Comparison of ENCODE assay signal across 31 mouse cellular contexts in the genomic region with DNA sequence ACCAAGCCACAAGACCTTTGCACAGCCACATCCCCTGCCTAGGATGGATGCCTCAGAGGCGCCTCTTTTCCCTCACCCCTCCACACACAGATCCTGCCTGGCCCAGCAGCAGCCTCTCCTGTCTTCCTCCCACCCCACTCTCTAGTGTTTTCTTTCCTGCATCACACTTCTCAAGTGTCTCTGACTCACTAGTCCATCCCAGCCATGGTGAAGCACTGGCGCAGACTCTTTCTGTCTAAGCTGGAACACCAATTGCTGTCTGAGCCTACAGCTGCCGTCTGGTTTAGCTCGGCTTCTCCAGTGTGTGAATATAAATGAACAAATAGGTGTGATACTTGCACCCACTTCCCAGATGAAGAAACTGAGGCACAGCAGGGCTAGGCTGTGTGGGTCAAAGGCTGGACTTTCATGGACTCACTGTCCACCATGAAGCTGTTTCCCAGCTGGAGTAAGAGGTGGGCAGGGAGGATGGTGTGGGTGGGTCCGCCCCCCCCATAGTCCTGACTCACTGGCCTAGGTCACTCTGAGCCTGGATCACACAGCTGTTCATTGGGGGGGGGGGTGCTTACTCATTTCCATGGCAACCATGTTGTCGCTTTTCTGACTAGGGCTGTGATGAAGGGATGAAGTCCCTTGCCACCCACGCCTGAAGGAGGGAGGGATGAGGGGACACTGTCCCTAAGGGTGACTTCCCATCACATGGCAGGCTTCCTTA. TPM values are rescaled to one million over a fixed set of nuclear protein-coding genes. Genes with fewer than 3 reads are reported as not detected.
DNase-seq lines count a peak whose midpoint lies in the region; ATAC-seq and TF ChIP-seq lines count a peak whose summit lies in the region.
"Had no signal": no experiment of that assay in that cellular context is flagged by ENCODE, and none has a peak within 500 bp of the region (broad histone marks: within the 10 kb centered on the region; RNA-seq: fewer than 3 reads in every experiment).

No protein-coding gene starts in this region.

- H3K9ac ChIP-seq in kidney, postnatal 0 days (ENCODE audit: low read depth, low read length), result no peak overlapping the region
- H3K9ac ChIP-seq in midbrain, embryonic 13.5 days (replicated peaks), result no peak overlapping the region
- H3K9ac ChIP-seq in midbrain, embryonic 15.5 days, result no peak overlapping the region
- H3K9ac ChIP-seq: heart, embryonic 15.5 days; hindbrain, embryonic 15.5 days; neural tube, embryonic 13.5 days had no signal

- H3K9me3 ChIP-seq in kidney, postnatal 0 days (replicated peaks; ENCODE audit: low read length), result peaks cover 12% of the 10 kb centered on the region
- peaks cover 25% of the 10 kb centered on the region for H3K9me3 ChIP-seq in midbrain, embryonic 13.5 days
- peaks cover 6% of the 10 kb centered on the region; the same call in 1 of the 2 replicates for H3K9me3 ChIP-seq in midbrain, embryonic 15.5 days
- H3K9me3 ChIP-seq: hindbrain, embryonic 15.5 days had no signal

- no peak for TF ChIP-seq CTCF in kidney, postnatal 0 days (IDR thresholded peaks at IDR 0.05; ENCODE audit: low read depth)

- H3K36me3 ChIP-seq in kidney, postnatal 0 days (ENCODE audit: insufficient read depth, low read length), result no peaks in the 10 kb centered on the region
- no peaks in the 10 kb centered on the region for H3K36me3 ChIP-seq in midbrain, embryonic 13.5 days
- no peaks in the 10 kb centered on the region for H3K36me3 ChIP-seq in midbrain, embryonic 15.5 days (replicated peaks)
- H3K36me3 ChIP-seq: embryonic facial prominence, embryonic 10.5 days; heart, embryonic 15.5 days; hindbrain, embryonic 15.5 days; neural tube, embryonic 13.5 days had no signal

- H3K4me1 ChIP-seq in kidney, postnatal 0 days (replicated peaks; ENCODE audit: insufficient read depth, low read length), result no peaks in the 10 kb centered on the region
- H3K4me1 ChIP-seq in midbrain, embryonic 13.5 days (replicated peaks), result peaks cover 25% of the 10 kb centered on the region
- peaks cover 22% of the 10 kb centered on the region for H3K4me1 ChIP-seq in midbrain, embryonic 15.5 days
- H3K4me1 ChIP-seq: heart, embryonic 15.5 days had no signal

- no peaks in the 10 kb centered on the region for H3K27me3 ChIP-seq in kidney, postnatal 0 days (ENCODE audit: insufficient read depth, low read length)
- no peaks in the 10 kb centered on the region for H3K27me3 ChIP-seq in midbrain, embryonic 13.5 days
- no peaks in the 10 kb centered on the region for H3K27me3 ChIP-seq in midbrain, embryonic 15.5 days (replicated peaks)
- H3K27me3 ChIP-seq: heart, embryonic 15.5 days; hindbrain, embryonic 15.5 days; neural tube, embryonic 13.5 days had no signal

- WGBS in kidney, postnatal 0 days, result 82% methylated on average over 7 of the region's 7 CpGs
- 85% methylated on average over 7 of the region's 7 CpGs for WGBS in midbrain, embryonic 13.5 days
- 80% methylated on average over 7 of the region's 7 CpGs for WGBS in midbrain, embryonic 15.5 days

- H3K27ac ChIP-seq in kidney, postnatal 0 days, result no peak overlapping the region
- H3K27ac ChIP-seq in midbrain, embryonic 13.5 days, result 0 out of 2 replicates have a peak overlapping the region, but pooled peaks have one; percentile 5
- no peak overlapping the region for H3K27ac ChIP-seq in midbrain, embryonic 15.5 days
- H3K27ac ChIP-seq: embryonic facial prominence, embryonic 10.5 days; heart, adult 2 months; heart, embryonic 15.5 days; hindbrain, embryonic 15.5 days; macrophage; neural tube, embryonic 13.5 days had no signal

- no peak overlapping the region for H3K4me2 ChIP-seq in kidney, postnatal 0 days (ENCODE audit: low read length)
- no peak overlapping the region for H3K4me2 ChIP-seq in midbrain, embryonic 13.5 days (replicated peaks)
- no peak overlapping the region for H3K4me2 ChIP-seq in midbrain, embryonic 15.5 days
- H3K4me2 ChIP-seq: heart, embryonic 15.5 days; hindbrain, embryonic 15.5 days; neural tube, embryonic 13.5 days had no signal

- no peak for DNase-seq in kidney, postnatal 0 days (ENCODE audit: low spot score)
- no peak for DNase-seq in kidney, adult 18-20 months
- DNase-seq in brain, adult 2 months (ENCODE audit: low read depth, low spot score), result peak; percentile 92
- peak; percentile 64 to 75 for DNase-seq in right cerebral cortex, postnatal 36 days (ENCODE audit: low spot score in 2 of 2)
- no peak for DNase-seq in lung, postnatal 4 days
- DNase-seq: adrenal gland, postnatal 25 days; cerebellum, adult 11 months; cerebellum, adult 9-11 months; gastrocnemius, postnatal 14 days; heart, adult 2 months; heart, postnatal 36 days; kidney, adult 8-10 months; kidney, postnatal 25 days; midbrain, embryonic 14.5 days; spleen, adult 18-20 months had no signal

- H3K4me3 ChIP-seq in kidney, postnatal 0 days (replicated peaks; ENCODE audit: low read depth, low read length), result no peak overlapping the region
- no peak overlapping the region for H3K4me3 ChIP-seq in midbrain, embryonic 13.5 days (replicated peaks)
- H3K4me3 ChIP-seq in midbrain, embryonic 15.5 days, result no peak overlapping the region
- H3K4me3 ChIP-seq: embryonic facial prominence, embryonic 10.5 days; heart, adult 2 months; heart, embryonic 15.5 days; hindbrain, embryonic 15.5 days; neural tube, embryonic 13.5 days had no signal

- ATAC-seq in kidney, postnatal 0 days (replicated peaks; ENCODE audit: low FRiP score, low read depth), result 0 out of 2 replicates have a peak, but pooled peaks have one; percentile 4
- ATAC-seq in midbrain, embryonic 13.5 days, result no peak
- ATAC-seq in midbrain, embryonic 15.5 days (replicated peaks), result no peak
- no peak for ATAC-seq in cerebellum, adult (ENCODE audit: insufficient number of reproducible peaks, low FRiP score, low TSS enrichment)
- ATAC-seq: CD4-positive, CD25-positive, alpha-beta regulatory T cell, adult 4 months had no signal

RNA-seq across cellular contexts. Expression of a gene that starts 14.3 kb away (rescaled TPM):
- 44.7 and 45.3 TPM in 2 replicates for polyA plus RNA-seq in kidney, postnatal 0 days (2015; fragmentation: Nextera tagmentation; extraction: Ambion mirVana)
- 278 and 317 TPM in 2 replicates for polyA plus RNA-seq in midbrain, embryonic 13.5 days (2015; fragmentation: Nextera tagmentation; extraction: Ambion mirVana)
- 339 and 349 TPM in 2 replicates for polyA plus RNA-seq in midbrain, embryonic 15.5 days (2015; fragmentation: Nextera tagmentation; extraction: Ambion mirVana)

RNA-seq across cellular contexts. Expression of a gene that starts 21.6 kb away (rescaled TPM):
- polyA plus RNA-seq in kidney, postnatal 0 days (2015; fragmentation: Nextera tagmentation; extraction: Ambion mirVana), result not detected in 2 replicates
- polyA plus RNA-seq in midbrain, embryonic 13.5 days (2015; fragmentation: Nextera tagmentation; extraction: Ambion mirVana), result 0.17 TPM in 1 of 2 replicates, not detected in the other
- not detected in 2 replicates for polyA plus RNA-seq in midbrain, embryonic 15.5 days (2015; fragmentation: Nextera tagmentation; extraction: Ambion mirVana)
- polyA plus RNA-seq: CD4-positive, CD25-positive, alpha-beta regulatory T cell, adult 4 months; cortical plate, adult 2 months; embryonic facial prominence, embryonic 10.5 days; forebrain, embryonic 11.5 days; heart, embryonic 15.5 days; intestine, embryonic 14.5 days; limb, embryonic 11.5 days; liver, adult 2 months; liver, embryonic 16.5 days; lung, embryonic 16.5 days; macrophage; midbrain, embryonic 14.5 days; neural tube, embryonic 13.5 days had no signal

Comparison
In these comparisons a context has a peak if more than half of its experiments do, and no peak if none do; other contexts are left out.
1. DNase-seq: peak in brain, adult 2 months (single experiment) and right cerebral cortex, postnatal 36 days (2 of 2); none in kidney, postnatal 0 days (single experiment), kidney, adult 18-20 months (single experiment) and lung, postnatal 4 days (0 of 2).